Comparison of ENCODE assay signal across 32 mouse cellular contexts in the genomic region with DNA sequence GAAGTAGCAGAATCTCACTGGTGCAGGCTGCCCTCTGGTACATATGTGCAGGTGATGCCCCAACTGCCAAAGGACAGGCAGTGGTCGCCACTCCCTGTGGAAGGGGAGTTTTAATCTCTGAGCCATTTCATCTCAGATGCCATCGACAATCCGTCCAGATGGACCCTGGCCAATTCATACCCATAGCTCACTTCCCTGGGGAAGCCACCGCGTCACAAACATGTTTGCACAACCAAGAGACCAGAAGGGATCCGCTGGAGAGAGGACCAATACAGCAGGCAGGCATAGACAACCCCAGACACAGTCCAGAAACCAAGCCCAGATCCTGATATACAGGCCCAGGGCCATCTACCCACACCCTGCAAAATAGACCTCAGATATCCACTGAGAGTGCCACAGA. TPM values are rescaled to one million over a fixed set of nuclear protein-coding genes. Genes with fewer than 3 reads are reported as not detected.
DNase-seq lines count a peak whose midpoint lies in the region; ATAC-seq and TF ChIP-seq lines count a peak whose summit lies in the region.
"Had no signal": no experiment of that assay in that cellular context is flagged by ENCODE, and none has a peak within 500 bp of the region (broad histone marks: within the 10 kb centered on the region; RNA-seq: fewer than 3 reads in every experiment).

No protein-coding gene starts in this region.

- no peak for ATAC-seq in hindbrain, postnatal 0 days
- ATAC-seq in hindbrain, embryonic 16.5 days: no peak
- no peak for ATAC-seq in midbrain, embryonic 11.5 days (ENCODE audit: low FRiP score)
- no peak for ATAC-seq in midbrain, postnatal 0 days (ENCODE audit: low FRiP score)
- ATAC-seq in midbrain, embryonic 14.5 days (ENCODE audit: low FRiP score, low TSS enrichment): no peak
- ATAC-seq in erythroblast, adult 5-6 weeks (replicated peaks; ENCODE audit: low FRiP score, poor library complexity, severe bottlenecking): no peak
- ATAC-seq: forebrain, embryonic 14.5 days; forebrain, postnatal 0 days; Patski had no signal

- no peak overlapping the region for H3K9ac ChIP-seq in hindbrain, postnatal 0 days (replicated peaks; ENCODE audit: low read length)
- H3K9ac ChIP-seq in hindbrain, embryonic 16.5 days (ENCODE audit: low read depth, low read length): no peak overlapping the region
- H3K9ac ChIP-seq in midbrain, embryonic 11.5 days (ENCODE audit: low read length): no peak overlapping the region
- no peak overlapping the region for H3K9ac ChIP-seq in midbrain, postnatal 0 days (replicated peaks; ENCODE audit: low read length, poor library complexity, severe bottlenecking)
- H3K9ac ChIP-seq in midbrain, embryonic 14.5 days (replicated peaks; ENCODE audit: low read length): 0 out of 2 replicates have a peak overlapping the region, but pooled peaks have one; percentile 14
- H3K9ac ChIP-seq: forebrain, postnatal 0 days; heart, embryonic 13.5 days; hindbrain, embryonic 14.5 days had no signal

- peaks cover 30% of the 10 kb centered on the region for H3K27me3 ChIP-seq in hindbrain, postnatal 0 days (ENCODE audit: insufficient read depth, low read length)
- H3K27me3 ChIP-seq in hindbrain, embryonic 16.5 days (replicated peaks; ENCODE audit: control insufficient read depth, insufficient read depth, low read length): peaks cover 47% of the 10 kb centered on the region
- H3K27me3 ChIP-seq in midbrain, embryonic 11.5 days (ENCODE audit: control insufficient read depth, insufficient read depth, low read length): peaks cover 52% of the 10 kb centered on the region
- peaks cover 48% of the 10 kb centered on the region for H3K27me3 ChIP-seq in midbrain, postnatal 0 days (ENCODE audit: insufficient read depth, low read length)
- H3K27me3 ChIP-seq in midbrain, embryonic 14.5 days (ENCODE audit: control insufficient read depth, insufficient read depth, low read length): peaks cover 48% of the 10 kb centered on the region

- WGBS in hindbrain, postnatal 0 days: 28% methylated on average over 6 of the region's 6 CpGs
- WGBS in hindbrain, embryonic 16.5 days: 35% methylated on average over 6 of the region's 6 CpGs
- 49% methylated on average over 6 of the region's 6 CpGs for WGBS in midbrain, embryonic 11.5 days
- WGBS in midbrain, postnatal 0 days: 45% methylated on average over 6 of the region's 6 CpGs
- WGBS in midbrain, embryonic 14.5 days: 41% methylated on average over 6 of the region's 6 CpGs

- H3K4me2 ChIP-seq in hindbrain, postnatal 0 days (ENCODE audit: low read depth, low read length): no peak overlapping the region
- H3K4me2 ChIP-seq in hindbrain, embryonic 16.5 days (ENCODE audit: low read length): no peak overlapping the region
- H3K4me2 ChIP-seq in midbrain, embryonic 11.5 days: 0 out of 2 replicates have a peak overlapping the region, but pooled peaks have one; percentile 4
- H3K4me2 ChIP-seq in midbrain, postnatal 0 days (ENCODE audit: low read depth, low read length, poor library complexity, severe bottlenecking): no peak overlapping the region
- H3K4me2 ChIP-seq in midbrain, embryonic 14.5 days (ENCODE audit: low read length): peak overlapping the region; percentile 22; the same call in 1 of the 2 replicates
- H3K4me2 ChIP-seq: heart, embryonic 13.5 days; hindbrain, embryonic 14.5 days had no signal

- no peaks in the 10 kb centered on the region for H3K9me3 ChIP-seq in hindbrain, postnatal 0 days (ENCODE audit: low read length)
- H3K9me3 ChIP-seq in hindbrain, embryonic 16.5 days (ENCODE audit: control insufficient read depth, low read length): no peaks in the 10 kb centered on the region
- H3K9me3 ChIP-seq in midbrain, embryonic 11.5 days (ENCODE audit: control insufficient read depth, low read length): no peaks in the 10 kb centered on the region
- H3K9me3 ChIP-seq in midbrain, postnatal 0 days (ENCODE audit: low read length): no peaks in the 10 kb centered on the region
- no peaks in the 10 kb centered on the region for H3K9me3 ChIP-seq in midbrain, embryonic 14.5 days (ENCODE audit: control insufficient read depth, low read length)
- H3K9me3 ChIP-seq: G1E; heart, embryonic 10.5 days; heart, embryonic 13.5 days had no signal

- no peak overlapping the region for H3K4me3 ChIP-seq in hindbrain, postnatal 0 days (ENCODE audit: low read length)
- no peak overlapping the region for H3K4me3 ChIP-seq in hindbrain, embryonic 16.5 days (ENCODE audit: low read length)
- H3K4me3 ChIP-seq in midbrain, embryonic 11.5 days (ENCODE audit: low read depth, low read length): no peak overlapping the region
- H3K4me3 ChIP-seq in midbrain, postnatal 0 days (ENCODE audit: low read depth, low read length): no peak overlapping the region
- H3K4me3 ChIP-seq in midbrain, embryonic 14.5 days (replicated peaks; ENCODE audit: low read depth, low read length): 0 out of 2 replicates have a peak overlapping the region, but pooled peaks have one; percentile 7
- H3K4me3 ChIP-seq: gastrocnemius, adult 2 months; heart, embryonic 10.5 days; heart, embryonic 13.5 days had no signal

- H3K27ac ChIP-seq in hindbrain, postnatal 0 days: no peak overlapping the region
- H3K27ac ChIP-seq in hindbrain, embryonic 16.5 days (ENCODE audit: low read depth, low read length): no peak overlapping the region
- no peak overlapping the region for H3K27ac ChIP-seq in midbrain, embryonic 11.5 days (ENCODE audit: low read depth, low read length)
- H3K27ac ChIP-seq in midbrain, postnatal 0 days (ENCODE audit: low read depth, low read length): no peak overlapping the region
- H3K27ac ChIP-seq in midbrain, embryonic 14.5 days (replicated peaks; ENCODE audit: low read depth, low read length): no peak overlapping the region
- H3K27ac ChIP-seq: gastrocnemius, adult 2 months; heart, embryonic 10.5 days; heart, embryonic 13.5 days; hindbrain, embryonic 14.5 days had no signal

- no peak for TF ChIP-seq CTCF in hindbrain, postnatal 0 days (IDR thresholded peaks at IDR 0.05; ENCODE audit: low read depth)
- TF ChIP-seq CTCF in midbrain, postnatal 0 days (IDR thresholded peaks at IDR 0.05): no peak

- DNase-seq in hindbrain, postnatal 0 days (ENCODE audit: low spot score): peak; percentile 35
- DNase-seq in midbrain, embryonic 11.5 days (ENCODE audit: low spot score, missing footprints): peak; percentile 86
- no peak for DNase-seq in midbrain, postnatal 0 days (ENCODE audit: low spot score)
- no peak for DNase-seq in midbrain, embryonic 14.5 days
- no peak for DNase-seq in heart, adult 8-10 months (ENCODE audit: low spot score)
- DNase-seq: adrenal gland, postnatal 10 days; adrenal gland, postnatal 36 days; B cell, adult 2 months; cerebellum, adult 18-20 months; cerebellum, adult 9-10 months; cerebellum, postnatal 25 days; forebrain, postnatal 0 days; gastrocnemius, adult 2 months; gastrocnemius, postnatal 14 days; heart, adult 18-20 months; heart, postnatal 14 days; heart, postnatal 4 days had no signal

- H3K4me1 ChIP-seq in hindbrain, postnatal 0 days (ENCODE audit: insufficient read depth, low read length): no peaks in the 10 kb centered on the region
- peaks cover 6% of the 10 kb centered on the region for H3K4me1 ChIP-seq in hindbrain, embryonic 16.5 days (ENCODE audit: control insufficient read depth, insufficient read depth, low read depth, low read length)
- H3K4me1 ChIP-seq in midbrain, embryonic 11.5 days (ENCODE audit: control insufficient read depth, insufficient read depth, low read length): peaks cover 16% of the 10 kb centered on the region
- 0 out of 2 replicates have a peak, but pooled peaks cover 3% of the 10 kb centered on the region for H3K4me1 ChIP-seq in midbrain, postnatal 0 days (ENCODE audit: insufficient read depth, low read length)
- H3K4me1 ChIP-seq in midbrain, embryonic 14.5 days (ENCODE audit: control insufficient read depth, insufficient read depth, low read length): peaks cover 18% of the 10 kb centered on the region

- peaks cover 18% of the 10 kb centered on the region for H3K36me3 ChIP-seq in hindbrain, postnatal 0 days (ENCODE audit: insufficient read depth, low read length)
- peaks cover 5% of the 10 kb centered on the region; the same call in 1 of the 2 replicates for H3K36me3 ChIP-seq in hindbrain, embryonic 16.5 days (ENCODE audit: control insufficient read depth, insufficient read depth, low read length)
- H3K36me3 ChIP-seq in midbrain, embryonic 11.5 days (ENCODE audit: control insufficient read depth, insufficient read depth, low read length): 0 out of 2 replicates have a peak, but pooled peaks cover 2% of the 10 kb centered on the region
- H3K36me3 ChIP-seq in midbrain, postnatal 0 days (ENCODE audit: insufficient read depth, low read length): peaks cover 16% of the 10 kb centered on the region
- peaks cover 19% of the 10 kb centered on the region for H3K36me3 ChIP-seq in midbrain, embryonic 14.5 days (ENCODE audit: control insufficient read depth, insufficient read depth, low read length)

RNA-seq across cellular contexts. Expression of a gene that starts 13.8 kb away (rescaled TPM):
- total RNA-seq in hindbrain, postnatal 0 days (2014; rRNA removed): 0.90 and 6.6 TPM in 2 replicates
- polyA plus RNA-seq in hindbrain, postnatal 0 days (2015; fragmentation: Nextera tagmentation; extraction: Ambion mirVana): 2.4 TPM in 2 replicates
- polyA plus RNA-seq in hindbrain, embryonic 16.5 days (2015; fragmentation: Nextera tagmentation; extraction: Ambion mirVana): 4.6 and 5.2 TPM in 2 replicates
- 2.0 and 2.2 TPM in 2 replicates for polyA plus RNA-seq in midbrain, embryonic 11.5 days (2014; fragmentation: Nextera tagmentation; extraction: Ambion mirVana)
- total RNA-seq in midbrain, postnatal 0 days (2014; rRNA removed): 6.4 and 9.0 TPM in 2 replicates
- polyA plus RNA-seq in midbrain, postnatal 0 days (2015; fragmentation: Nextera tagmentation; extraction: Ambion mirVana): 3.8 and 4.2 TPM in 2 replicates
- 5.0 and 6.1 TPM in 2 replicates for polyA plus RNA-seq in midbrain, embryonic 14.5 days (2014; fragmentation: Nextera tagmentation; extraction: Ambion mirVana)
- total RNA-seq in heart, adult 8-10 months (2022): not detected
- total RNA-seq in erythroblast, adult 5-6 weeks (2015; ENCODE audit: low replicate concordance): not detected in 2 replicates
- not detected in 2 replicates for total RNA-seq in erythroblast, adult 5-6 weeks (2017; ENCODE audit: low replicate concordance)
- total RNA-seq: adrenal gland, adult 18-20 months; adrenal gland, postnatal 10 days; adrenal gland, postnatal 36 days; CH12.LX; G1E; gastrocnemius, adult 2 months; gastrocnemius, postnatal 14 days; gastrocnemius, postnatal 4 days; heart, adult 18-20 months; heart, postnatal 14 days; heart, postnatal 4 days had no signal
- polyA plus RNA-seq: cortical plate, adult 2 months; embryonic facial prominence, embryonic 14.5 days; frontal cortex, adult 2 months; G1E; heart, embryonic 10.5 days; heart, embryonic 13.5 days; heart, embryonic 16.5 days; Patski had no signal

RNA-seq across cellular contexts. Expression of a gene that starts 27.8 kb away (rescaled TPM):
- total RNA-seq in hindbrain, postnatal 0 days (2014; rRNA removed): 16.9 and 33.6 TPM in 2 replicates
- polyA plus RNA-seq in hindbrain, postnatal 0 days (2015; fragmentation: Nextera tagmentation; extraction: Ambion mirVana): 33.9 and 39.0 TPM in 2 replicates
- 47.0 and 62.1 TPM in 2 replicates for polyA plus RNA-seq in hindbrain, embryonic 16.5 days (2015; fragmentation: Nextera tagmentation; extraction: Ambion mirVana)
- 37.7 and 38.1 TPM in 2 replicates for polyA plus RNA-seq in midbrain, embryonic 11.5 days (2014; fragmentation: Nextera tagmentation; extraction: Ambion mirVana)
- total RNA-seq in midbrain, postnatal 0 days (2014; rRNA removed): 19.1 and 27.5 TPM in 2 replicates
- polyA plus RNA-seq in midbrain, postnatal 0 days (2015; fragmentation: Nextera tagmentation; extraction: Ambion mirVana): 29.0 and 33.0 TPM in 2 replicates
- 44.7 and 51.0 TPM in 2 replicates for polyA plus RNA-seq in midbrain, embryonic 14.5 days (2014; fragmentation: Nextera tagmentation; extraction: Ambion mirVana)
- total RNA-seq in heart, adult 8-10 months (2022): 10 to 100 TPM; 31.8 to 45.5 (median 43.8) TPM
- 39.7 and 42.3 TPM in 2 replicates for total RNA-seq in erythroblast, adult 5-6 weeks (2015; ENCODE audit: low replicate concordance)
- total RNA-seq in erythroblast, adult 5-6 weeks (2017; ENCODE audit: low replicate concordance): 25.0 and 31.2 TPM in 2 replicates

RNA-seq across cellular contexts. Expression of a gene that starts 33.3 kb away (rescaled TPM):
- total RNA-seq in hindbrain, postnatal 0 days (2014; rRNA removed): 0.10 and 0.11 TPM in 2 replicates
- polyA plus RNA-seq in hindbrain, postnatal 0 days (2015; fragmentation: Nextera tagmentation; extraction: Ambion mirVana): 0.63 and 0.93 TPM in 2 replicates
- polyA plus RNA-seq in hindbrain, embryonic 16.5 days (2015; fragmentation: Nextera tagmentation; extraction: Ambion mirVana): 0.34 and 0.39 TPM in 2 replicates
- 0.12 and 0.14 TPM in 2 replicates for polyA plus RNA-seq in midbrain, embryonic 11.5 days (2014; fragmentation: Nextera tagmentation; extraction: Ambion mirVana)
- total RNA-seq in midbrain, postnatal 0 days (2014; rRNA removed): 0.27 and 0.42 TPM in 2 replicates
- polyA plus RNA-seq in midbrain, postnatal 0 days (2015; fragmentation: Nextera tagmentation; extraction: Ambion mirVana): 0.82 and 0.85 TPM in 2 replicates
- 0.28 TPM in 1 of 2 replicates, not detected in the other for polyA plus RNA-seq in midbrain, embryonic 14.5 days (2014; fragmentation: Nextera tagmentation; extraction: Ambion mirVana)
- 1 to 10 TPM in 1 of 4 experiments, under 1 TPM in 3; 0.35 to 2.1 (median 0.66) TPM for total RNA-seq in heart, adult 8-10 months (2022)
- 0.84 and 0.96 TPM in 2 replicates for total RNA-seq in erythroblast, adult 5-6 weeks (2015; ENCODE audit: low replicate concordance)
- total RNA-seq in erythroblast, adult 5-6 weeks (2017; ENCODE audit: low replicate concordance): 0.43 TPM in 1 of 2 replicates, not detected in the other
- total RNA-seq: gastrocnemius, adult 2 months had no signal
- polyA plus RNA-seq: forebrain, embryonic 14.5 days; Patski had no signal

RNA-seq across cellular contexts. Expression of a gene that starts 42.1 kb away (rescaled TPM):
- 705 and 708 TPM in 2 replicates for total RNA-seq in hindbrain, postnatal 0 days (2014; rRNA removed)
- 497 and 530 TPM in 2 replicates for polyA plus RNA-seq in hindbrain, postnatal 0 days (2015; fragmentation: Nextera tagmentation; extraction: Ambion mirVana)
- 345 and 404 TPM in 2 replicates for polyA plus RNA-seq in hindbrain, embryonic 16.5 days (2015; fragmentation: Nextera tagmentation; extraction: Ambion mirVana)
- polyA plus RNA-seq in midbrain, embryonic 11.5 days (2014; fragmentation: Nextera tagmentation; extraction: Ambion mirVana): 108 and 110 TPM in 2 replicates
- total RNA-seq in midbrain, postnatal 0 days (2014; rRNA removed): 516 and 704 TPM in 2 replicates
- polyA plus RNA-seq in midbrain, postnatal 0 days (2015; fragmentation: Nextera tagmentation; extraction: Ambion mirVana): 466 and 515 TPM in 2 replicates
- polyA plus RNA-seq in midbrain, embryonic 14.5 days (2014; fragmentation: Nextera tagmentation; extraction: Ambion mirVana): 234 and 311 TPM in 2 replicates
- 100 to 1,000 TPM; 297 to 375 (median 324) TPM for total RNA-seq in heart, adult 8-10 months (2022)
- total RNA-seq in erythroblast, adult 5-6 weeks (2015; ENCODE audit: low replicate concordance): 11.7 and 35.0 TPM in 2 replicates
- total RNA-seq in erythroblast, adult 5-6 weeks (2017; ENCODE audit: low replicate concordance): 11.0 and 11.3 TPM in 2 replicates

RNA-seq across cellular contexts. Expression of a gene that starts 46.3 kb away (rescaled TPM):
- total RNA-seq in hindbrain, postnatal 0 days (2014; rRNA removed): 483 and 611 TPM in 2 replicates
- 1,228 and 1,333 TPM in 2 replicates for polyA plus RNA-seq in hindbrain, postnatal 0 days (2015; fragmentation: Nextera tagmentation; extraction: Ambion mirVana)
- polyA plus RNA-seq in hindbrain, embryonic 16.5 days (2015; fragmentation: Nextera tagmentation; extraction: Ambion mirVana): 1,005 and 1,089 TPM in 2 replicates
- polyA plus RNA-seq in midbrain, embryonic 11.5 days (2014; fragmentation: Nextera tagmentation; extraction: Ambion mirVana): 1,753 and 1,929 TPM in 2 replicates
- total RNA-seq in midbrain, postnatal 0 days (2014; rRNA removed): 364 and 448 TPM in 2 replicates
- 1,202 and 1,286 TPM in 2 replicates for polyA plus RNA-seq in midbrain, postnatal 0 days (2015; fragmentation: Nextera tagmentation; extraction: Ambion mirVana)
- 1,428 and 1,598 TPM in 2 replicates for polyA plus RNA-seq in midbrain, embryonic 14.5 days (2014; fragmentation: Nextera tagmentation; extraction: Ambion mirVana)
- 100 to 1,000 TPM; 468 to 567 (median 530) TPM for total RNA-seq in heart, adult 8-10 months (2022)
- 474 and 634 TPM in 2 replicates for total RNA-seq in erythroblast, adult 5-6 weeks (2015; ENCODE audit: low replicate concordance)
- total RNA-seq in erythroblast, adult 5-6 weeks (2017; ENCODE audit: low replicate concordance): 204 and 237 TPM in 2 replicates

Comparison
In these comparisons a context has a peak if more than half of its experiments do, and no peak if none do; other contexts are left out.
1. DNase-seq: peak in hindbrain, postnatal 0 days (single experiment) and midbrain, embryonic 11.5 days (single experiment); none in midbrain, postnatal 0 days (single experiment), midbrain, embryonic 14.5 days (single experiment) and heart, adult 8-10 months (single experiment).
2. H3K4me2 ChIP-seq: peak in midbrain, embryonic 11.5 days (single experiment) and midbrain, embryonic 14.5 days (single experiment); none in hindbrain, postnatal 0 days (single experiment), hindbrain, embryonic 16.5 days (single experiment) and midbrain, postnatal 0 days (single experiment).